Mouse (Mus musculus): Measurements from ENCODE around the gene Hpse.

The Hpse gene

DNA sequence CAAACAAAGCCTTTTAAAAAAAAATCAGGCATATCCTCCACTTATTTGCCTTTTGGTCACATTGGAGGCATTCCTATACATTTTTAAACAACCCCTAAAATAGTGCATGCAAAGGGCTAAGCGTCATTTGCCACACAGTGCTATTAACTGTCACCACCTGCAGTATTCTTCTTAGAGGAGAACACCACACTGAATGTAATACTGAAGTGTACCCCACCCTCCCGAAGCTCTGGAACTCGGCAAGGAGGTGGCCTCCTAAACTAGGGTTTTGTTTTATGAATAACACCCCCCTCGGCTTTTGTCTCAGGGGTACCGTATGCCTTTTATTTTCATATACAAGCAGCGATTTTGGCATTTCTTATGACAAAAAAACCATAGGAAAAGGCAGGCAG is 39.0 kb downstream of the Hpse start:
- DNase-seq = no peak

DNA sequence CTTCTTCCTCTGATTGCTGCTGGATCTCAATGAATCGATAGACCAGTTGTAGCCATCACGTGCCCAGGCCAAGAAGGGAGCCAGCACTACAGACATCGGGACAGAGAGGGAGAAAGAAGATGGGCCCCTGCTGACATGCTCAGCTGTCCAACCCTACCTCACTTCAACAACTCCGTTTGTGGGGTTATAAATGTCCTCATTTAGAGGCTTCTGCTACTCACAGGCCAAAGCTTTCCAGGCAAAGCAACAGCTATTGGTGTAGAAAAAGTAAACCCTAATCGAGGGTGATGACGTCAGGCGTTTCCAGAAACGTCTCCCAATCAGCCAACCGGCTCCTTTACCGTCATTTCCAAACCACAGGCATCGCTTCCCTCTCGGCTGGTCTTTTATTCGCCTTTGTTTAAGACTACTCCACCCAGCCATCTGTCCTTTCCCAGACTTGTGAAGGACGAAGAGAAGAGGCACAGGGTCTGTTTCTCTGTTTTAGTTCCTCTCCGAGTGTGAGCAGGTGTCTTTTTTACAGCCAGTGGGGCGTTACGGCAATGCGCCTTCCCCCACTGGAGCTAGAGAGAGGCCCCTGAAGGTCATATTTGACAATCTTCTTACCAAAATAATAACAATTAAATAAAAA is 39.5 kb downstream of the Hpse start:
- DNase-seq = no peak

DNA sequence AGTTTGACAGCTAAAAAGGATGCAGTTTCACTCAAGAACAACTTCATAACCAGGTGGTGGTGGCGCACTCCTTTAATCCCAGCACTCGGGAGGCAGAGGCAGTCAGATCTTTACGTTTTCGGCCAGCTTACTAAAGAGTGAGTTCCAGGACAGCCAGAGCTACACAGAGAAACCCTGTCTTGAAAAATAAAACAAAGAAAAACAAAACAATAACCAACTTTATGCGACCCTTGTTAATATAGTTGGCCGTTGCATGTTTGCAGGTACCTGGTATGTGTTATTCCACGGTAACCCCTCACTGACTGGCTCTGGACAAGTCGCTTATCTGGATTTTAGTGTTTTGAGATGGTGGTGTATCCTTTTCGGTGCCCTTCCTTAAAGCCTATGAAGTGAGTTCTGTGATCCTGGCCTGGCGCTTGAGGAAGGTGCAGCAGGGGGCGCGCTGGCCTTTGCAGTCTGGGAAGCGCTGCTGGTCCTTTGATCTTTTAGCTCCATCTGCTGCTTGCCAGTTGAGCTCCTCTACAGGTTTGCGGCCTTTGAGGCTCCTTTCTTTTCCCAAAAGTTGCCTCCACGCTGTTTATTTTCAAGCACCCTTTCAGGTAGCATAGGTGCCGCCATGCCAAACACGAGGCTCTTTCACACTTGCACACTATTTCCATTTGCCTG is 44.7 kb downstream of the Hpse start, which contains the start of gene Coq2:
Coq2 (minus strand) TSS at position 430 of the 666 bp plus-strand sequence.
- DNase-seq = peak; percentile 74

DNA sequence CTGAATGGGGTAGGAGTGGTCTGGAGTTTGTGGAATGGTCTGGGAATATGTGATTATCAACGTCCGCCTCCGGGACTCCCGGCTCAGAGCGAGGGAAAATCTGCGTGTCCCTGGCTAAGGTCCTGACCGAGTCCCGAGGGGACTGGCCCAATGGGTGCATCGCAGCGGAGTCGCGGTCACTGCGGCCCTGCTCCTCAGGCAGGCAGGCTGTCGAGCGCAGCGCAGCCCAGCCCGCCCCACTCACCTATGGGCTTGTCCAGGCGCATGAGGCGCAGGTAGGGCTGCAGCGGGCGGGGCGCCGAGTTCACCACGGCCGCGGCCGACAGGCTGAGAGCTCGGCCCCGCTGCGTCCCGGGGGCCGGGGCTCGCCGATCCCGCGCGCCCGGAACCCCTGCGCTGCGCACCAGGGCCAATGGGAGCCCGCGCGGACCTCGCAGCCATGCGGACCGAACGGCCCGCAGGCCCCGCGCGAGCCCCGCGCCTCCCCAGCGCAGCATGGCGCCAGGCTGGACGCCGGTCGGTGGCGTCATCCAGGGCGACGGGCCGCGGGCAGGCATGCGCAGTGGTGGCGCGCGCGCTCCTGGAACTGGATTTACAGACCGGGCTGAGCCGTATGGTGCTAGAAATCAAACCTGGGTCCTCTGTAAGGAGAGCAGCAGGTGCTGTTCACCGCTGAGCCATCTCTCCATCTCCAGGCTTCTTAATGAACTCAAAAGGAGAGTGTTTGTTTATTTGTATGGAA is 45.6 kb downstream of the Hpse start:
- peak; percentile 89 for DNase-seq

DNA sequence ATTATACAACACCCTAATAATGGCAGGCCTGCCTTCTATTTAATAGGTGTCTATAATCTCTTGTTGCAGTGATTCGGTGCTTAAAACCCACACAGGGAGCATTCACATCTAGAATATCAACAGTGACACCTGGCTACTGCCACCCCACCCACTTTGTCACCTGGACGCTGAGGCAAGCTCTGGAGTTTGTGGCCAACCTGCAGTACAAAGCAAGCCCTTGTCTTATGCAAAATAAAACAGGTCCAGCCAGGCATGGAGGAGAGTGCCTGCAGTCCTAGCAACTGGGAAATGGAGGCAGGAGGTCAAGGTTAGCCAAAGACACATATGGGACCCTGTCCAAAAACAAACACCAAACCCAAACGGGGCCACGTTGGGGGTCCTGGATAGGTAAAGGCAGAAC is 47.1 kb downstream of the Hpse start:
- DNase-seq = no peak

DNA sequence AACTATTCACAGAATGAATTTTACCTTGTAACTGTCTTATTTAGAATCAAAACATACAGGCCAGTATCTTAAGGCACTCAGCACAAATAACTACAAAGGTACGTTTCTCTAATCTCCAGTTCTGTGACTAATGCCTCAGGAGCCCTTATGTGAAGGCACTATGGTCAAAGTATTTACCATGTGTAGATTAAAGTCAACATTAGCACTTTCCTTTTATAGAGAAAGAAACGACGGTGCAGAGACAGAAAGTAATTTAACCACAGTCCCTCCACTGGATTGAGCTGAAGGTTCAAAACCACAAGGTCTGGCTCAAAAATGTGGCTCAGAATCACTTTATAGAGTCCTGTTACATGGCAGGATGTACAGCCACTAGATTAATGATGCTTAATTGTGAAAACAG is 47.6 kb downstream of the Hpse start:
- no peak for DNase-seq

DNA sequence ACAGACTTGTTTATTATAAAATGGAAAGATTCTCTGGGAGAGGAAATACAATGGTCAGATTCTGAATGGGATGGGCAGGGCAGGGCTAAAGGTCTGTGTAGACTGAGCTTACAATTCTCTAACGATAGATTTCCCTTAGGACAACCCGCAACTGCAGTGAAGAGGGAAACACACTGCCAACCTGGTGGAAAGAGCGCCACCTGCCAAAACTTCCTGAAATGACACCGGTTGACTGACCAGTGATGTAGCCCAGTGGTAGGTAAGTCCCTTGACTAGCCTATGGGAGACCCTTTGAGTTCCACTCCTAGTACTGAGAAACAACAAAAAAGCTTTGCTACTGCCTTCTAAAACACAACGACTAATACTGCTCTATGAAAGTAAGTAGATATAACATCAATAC is 48.1 kb downstream of the Hpse start:
- peak; percentile 46 for DNase-seq

DNA sequence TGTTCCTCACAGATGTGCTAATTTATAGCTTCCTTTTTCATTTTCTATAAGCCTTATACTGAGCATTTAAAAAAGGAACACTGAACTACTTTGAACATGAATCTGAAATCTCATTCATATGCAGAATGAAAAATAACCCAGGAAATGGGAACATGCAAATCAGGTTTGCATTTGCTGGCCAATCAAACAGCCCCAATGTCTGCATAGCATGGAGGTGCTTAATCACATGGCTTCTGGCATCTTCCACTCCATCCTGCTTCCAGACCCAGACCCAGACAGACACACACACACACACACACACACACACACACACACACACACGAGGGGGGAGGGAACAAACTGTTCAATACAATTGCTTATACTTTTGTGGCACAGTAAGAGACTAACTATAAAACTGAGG is 52.6 kb downstream of the Hpse start:
- no peak for DNase-seq

DNA sequence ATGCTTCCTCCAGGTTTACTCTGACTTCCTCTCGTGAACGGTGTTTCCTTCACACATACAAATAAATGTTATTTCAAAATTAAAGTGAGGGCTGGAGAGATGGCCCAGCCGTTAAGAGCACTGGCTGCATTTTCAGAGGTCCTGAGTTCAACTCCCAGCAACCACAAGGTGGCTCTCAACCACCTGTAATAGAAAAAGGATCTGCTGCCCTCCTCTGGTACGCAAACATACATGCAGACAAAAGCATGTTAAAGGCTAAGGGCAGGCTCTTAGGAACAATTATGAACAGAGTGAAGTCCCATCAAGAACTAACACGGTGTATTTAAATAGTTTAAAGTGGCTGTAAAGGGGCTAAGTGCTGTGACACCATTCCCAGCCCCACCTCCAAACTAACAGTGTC is 55.7 kb downstream of the Hpse start:
- DNase-seq = no peak

DNA sequence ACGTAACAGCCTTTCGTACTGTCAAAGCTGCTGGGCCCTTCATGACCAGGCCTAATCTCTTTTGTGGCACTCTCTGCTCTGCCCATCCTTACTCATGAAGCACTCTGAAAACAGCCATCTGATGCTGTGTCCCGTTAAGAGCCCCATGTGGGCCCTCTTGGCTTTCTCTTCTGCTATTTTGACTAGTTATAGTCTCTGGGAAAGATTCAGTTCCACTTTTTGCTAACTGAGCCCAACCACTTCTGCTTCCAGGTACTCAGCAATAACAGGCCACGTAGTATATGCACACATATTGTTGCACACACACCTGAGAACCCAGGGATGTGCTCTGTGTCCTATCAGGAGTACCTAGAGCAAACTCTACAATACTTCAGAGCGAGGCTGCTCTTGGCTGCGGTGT is 56.5 kb downstream of the Hpse start:
- no peak for DNase-seq

DNA sequence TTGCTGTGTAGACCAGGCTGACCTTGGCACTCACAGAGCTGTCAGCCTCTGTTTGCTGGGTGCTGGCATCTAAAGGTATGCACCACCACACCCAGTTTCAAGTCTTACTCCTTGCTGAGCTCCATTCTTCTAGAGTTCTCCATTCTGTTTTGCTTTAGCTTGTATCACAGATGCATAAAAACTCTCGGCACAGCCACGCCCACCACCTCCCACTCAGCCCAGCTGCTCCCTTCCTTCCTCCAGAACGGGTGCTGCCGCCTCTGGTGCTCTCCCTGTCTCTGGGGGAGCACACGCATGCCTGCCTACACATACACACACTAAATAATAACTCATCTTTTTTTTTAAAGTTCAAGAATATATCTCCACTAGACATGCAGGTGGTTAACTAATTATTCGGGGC is 61.1 kb downstream of the Hpse start:
- DNase-seq = no peak

DNA sequence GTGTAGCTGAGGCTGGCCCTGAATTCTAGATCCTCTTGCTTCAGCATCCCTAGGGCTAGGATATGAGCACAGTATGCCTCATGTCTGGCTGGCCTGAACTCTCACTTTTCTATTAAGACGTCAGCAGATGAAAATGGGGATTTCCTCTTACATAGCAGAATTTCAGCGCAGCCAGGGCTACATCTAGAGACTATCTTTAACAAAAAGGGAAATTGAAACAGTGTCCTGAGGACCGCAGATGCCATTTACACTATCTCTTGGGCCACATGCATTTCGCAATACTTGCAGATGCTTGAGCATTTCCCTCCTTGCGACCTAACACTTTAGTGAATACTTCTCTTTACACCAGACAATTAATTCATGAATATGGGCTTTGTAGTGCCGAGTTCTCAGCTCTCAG is 63.2 kb downstream of the Hpse start:
- DNase-seq = no peak

DNA sequence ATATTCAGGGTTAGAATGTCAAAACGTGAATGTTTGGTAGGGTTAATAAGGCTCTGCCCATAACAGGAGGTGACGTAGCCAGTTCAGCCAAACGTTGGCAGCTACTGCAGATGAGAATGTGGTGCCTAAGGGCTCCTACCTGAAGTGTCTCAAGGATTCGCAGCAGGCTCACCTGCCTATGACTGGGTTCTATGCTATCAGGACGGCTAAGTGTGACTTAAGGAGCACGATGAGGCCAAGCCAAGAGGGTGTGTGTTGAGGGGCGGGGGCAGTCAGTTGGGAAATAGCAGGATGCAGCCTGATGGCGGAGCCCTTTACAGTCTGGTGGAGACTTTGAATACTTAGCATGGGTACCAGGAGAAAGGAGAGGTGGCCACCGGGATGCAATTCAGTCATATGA is 67.2 kb downstream of the Hpse start:
- no peak for DNase-seq

DNA sequence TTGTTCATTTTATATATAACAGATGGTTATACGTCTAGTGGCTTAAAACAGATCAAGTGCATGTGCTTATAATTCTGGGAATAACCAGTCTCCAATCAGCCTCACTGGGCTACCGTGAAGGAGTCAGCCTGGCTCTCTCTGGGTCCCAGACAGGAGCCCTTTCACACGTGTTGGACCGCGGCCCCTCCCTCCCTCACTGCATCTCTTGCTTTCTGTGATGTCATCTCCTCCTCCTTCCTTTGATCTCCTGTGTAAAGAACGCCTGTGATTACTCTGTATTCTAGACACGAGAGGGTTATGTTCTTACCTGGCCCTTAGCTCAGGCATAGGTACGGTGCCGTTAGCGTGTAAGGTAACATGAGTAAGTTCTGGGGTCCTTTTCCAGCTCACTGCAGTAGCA is 68.0 kb downstream of the Hpse start:
- DNase-seq = no peak

DNA sequence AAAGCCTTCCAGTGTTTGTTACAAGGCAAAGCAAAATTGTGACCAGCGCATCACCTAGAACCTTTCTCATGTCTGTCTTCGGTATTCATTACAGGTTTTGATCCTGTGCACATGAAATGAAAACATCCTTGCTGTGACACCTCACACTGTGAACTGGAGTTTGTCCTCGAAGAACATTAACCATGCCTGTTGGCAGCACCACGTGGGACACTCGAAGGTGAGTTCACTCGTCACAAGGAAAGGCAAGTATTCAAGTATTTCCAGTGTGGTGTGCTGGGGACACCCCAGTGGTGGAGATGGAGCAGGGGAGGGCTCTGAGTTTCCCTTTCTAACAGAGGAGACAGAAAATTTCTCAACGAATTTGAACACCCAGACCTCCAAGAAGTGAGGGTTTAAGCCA is 68.5 kb downstream of the Hpse start:
- DNase-seq = no peak

DNA sequence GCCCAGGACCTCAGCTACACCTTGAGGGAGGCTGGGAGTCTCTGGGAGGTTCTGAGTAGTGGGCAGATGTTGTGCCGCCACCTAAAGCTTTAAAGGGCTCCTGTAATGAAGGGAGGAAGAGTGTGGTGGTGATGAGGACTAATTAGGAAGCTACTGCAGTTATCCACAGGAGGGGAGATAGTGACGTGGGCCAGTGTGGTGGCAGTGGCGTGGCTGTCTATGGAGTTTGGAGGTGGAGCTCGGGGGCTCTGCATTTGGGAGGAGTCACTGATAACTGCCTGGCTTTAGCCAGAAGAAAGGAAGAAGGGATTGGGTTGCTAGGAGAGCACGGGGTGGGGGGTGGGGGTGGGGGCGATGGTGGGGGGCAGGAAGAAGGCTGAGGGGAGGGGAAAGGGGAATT is 71.0 kb downstream of the Hpse start:
- DNase-seq = no peak

DNA sequence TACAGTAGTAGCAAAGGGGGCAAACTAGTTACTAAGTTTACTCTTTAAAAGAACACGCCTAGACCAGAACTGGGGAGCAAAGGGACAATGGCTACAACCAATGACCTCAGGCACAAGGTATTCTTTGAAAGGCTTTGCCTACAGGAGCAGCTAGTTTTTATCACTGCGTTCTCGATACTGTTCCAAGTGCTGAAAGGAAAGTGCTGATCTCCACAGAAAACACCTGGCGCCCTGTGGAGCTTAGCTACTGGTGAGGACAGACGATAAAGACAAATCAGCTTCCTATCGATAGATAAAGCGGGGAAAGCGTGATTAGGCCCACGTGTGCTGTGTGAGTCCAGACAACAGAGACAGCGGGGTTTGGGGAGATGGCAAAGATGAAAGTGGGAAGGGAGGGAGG is 71.5 kb downstream of the Hpse start:
- DNase-seq = no peak

DNA sequence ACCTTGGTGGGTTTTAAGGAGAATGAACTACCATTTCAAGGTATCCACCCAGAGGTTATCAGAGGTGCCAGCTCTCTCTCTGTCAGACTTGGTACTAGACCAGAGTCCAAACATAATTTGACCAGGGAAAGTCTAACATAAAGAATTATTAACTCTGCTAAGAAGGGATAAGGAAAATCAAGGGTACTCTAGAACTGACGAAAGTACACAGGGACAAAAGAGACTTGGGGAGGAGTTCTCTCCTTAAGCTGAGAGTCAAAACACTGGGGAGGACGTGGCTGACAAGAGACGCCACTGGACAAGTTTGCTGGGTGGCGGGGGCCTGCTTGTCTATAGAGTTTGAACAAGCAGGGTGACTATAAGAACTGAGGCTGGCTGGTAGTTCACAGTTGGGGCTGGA is 73.0 kb downstream of the Hpse start:
- no peak for DNase-seq

DNA sequence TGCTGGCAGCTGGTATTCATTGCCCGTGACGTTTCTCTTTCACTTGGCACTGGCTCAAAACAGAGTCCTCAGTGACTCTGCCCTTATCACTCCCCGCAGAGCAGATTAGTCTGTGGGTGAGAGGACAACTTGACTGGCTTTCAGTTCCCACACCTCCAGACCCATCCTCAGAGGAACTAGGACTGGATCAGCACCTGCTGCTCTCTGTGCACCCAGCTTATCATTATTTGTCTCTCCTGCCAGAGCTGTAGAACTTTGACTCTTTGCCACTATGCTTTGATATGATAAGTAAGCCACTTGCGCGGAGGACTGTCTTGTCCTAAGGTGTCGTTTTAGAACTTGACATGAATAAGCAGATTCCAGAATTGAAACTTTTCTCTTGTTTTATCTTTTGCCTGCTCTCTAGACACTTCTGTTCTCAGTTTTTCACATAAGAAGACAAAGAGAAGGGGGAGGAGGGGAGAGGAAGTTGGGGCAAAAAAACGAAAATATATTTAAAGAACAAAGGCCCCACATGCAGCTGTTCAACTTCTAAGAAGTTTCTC is 75.5 kb downstream of the Hpse start:
- no peak for DNase-seq

DNA sequence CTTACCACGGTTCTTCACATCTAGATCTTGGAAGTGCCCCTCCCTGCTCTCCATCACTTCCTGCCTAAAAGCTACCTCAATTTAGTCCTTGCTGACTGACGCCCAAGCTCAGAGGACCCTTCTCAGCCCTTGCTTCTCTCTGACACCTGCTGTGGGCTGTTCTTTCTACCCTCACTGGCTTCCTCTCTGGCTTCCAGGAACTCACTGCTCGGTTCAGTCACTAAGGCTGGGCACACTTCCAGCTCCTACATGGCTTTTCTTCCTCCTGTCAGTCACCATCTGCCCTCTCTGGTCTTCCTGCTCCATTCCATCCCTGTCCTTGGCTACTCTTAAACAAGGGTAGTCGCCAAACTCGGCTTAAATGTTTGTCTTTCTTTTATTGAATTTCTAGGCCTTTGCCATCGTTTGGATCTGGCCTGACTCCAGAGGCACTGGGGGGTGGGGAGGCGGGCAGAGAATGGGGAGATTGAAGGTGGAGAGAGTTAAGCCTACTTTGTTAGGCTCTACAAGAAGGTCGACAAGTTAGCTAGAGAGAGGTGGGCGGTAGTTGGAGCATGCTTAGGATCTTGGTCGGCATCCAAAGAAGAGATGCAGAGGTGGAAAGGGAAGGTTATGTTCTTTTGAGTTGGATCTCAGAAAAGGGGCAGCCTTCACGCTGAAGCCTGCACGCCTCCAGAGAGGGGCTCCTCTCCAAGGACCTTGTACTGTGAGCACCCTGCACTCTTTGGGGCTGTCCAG is 76.1 kb downstream of the Hpse start:
- DNase-seq = no peak

DNA sequence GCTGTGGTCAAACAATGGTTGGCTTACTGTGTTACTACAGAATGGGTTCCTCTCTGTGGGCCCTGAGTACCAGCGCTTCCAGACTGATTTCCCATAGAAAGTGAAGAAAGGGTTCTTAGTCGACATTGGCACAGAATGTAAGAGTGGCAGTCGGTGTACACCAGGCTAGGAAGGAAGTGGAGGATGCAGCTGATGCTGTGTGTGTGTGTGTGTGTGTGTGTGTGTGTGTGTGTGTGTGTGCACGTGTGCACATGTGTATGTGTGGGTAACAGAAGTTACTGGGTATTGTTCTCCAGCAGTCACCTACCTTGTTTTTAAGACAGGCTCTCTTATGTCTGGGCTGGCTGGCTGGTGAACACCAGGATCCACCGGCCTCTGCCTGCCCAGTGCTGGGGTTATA is 77.2 kb downstream of the Hpse start:
- no peak for DNase-seq

DNA sequence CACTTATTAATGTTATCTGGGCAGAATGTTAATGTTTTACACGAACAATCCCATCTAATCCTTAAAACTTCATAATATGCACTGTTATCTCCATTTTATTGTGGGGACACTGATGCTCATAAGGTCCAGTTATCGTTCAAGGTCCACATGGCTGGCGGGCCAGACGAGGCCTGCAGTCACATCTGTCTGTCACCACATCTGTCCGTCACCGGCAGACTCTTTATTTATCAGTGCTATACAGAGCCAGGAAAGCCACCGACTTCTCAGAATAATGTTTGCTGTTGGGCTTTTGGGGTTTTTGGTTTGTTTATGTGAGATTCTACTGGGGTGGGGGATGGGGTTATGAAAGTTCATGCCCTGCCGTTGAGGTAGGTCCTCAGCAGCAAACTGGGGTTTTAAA is 81.0 kb downstream of the Hpse start:
- DNase-seq = no peak

DNA sequence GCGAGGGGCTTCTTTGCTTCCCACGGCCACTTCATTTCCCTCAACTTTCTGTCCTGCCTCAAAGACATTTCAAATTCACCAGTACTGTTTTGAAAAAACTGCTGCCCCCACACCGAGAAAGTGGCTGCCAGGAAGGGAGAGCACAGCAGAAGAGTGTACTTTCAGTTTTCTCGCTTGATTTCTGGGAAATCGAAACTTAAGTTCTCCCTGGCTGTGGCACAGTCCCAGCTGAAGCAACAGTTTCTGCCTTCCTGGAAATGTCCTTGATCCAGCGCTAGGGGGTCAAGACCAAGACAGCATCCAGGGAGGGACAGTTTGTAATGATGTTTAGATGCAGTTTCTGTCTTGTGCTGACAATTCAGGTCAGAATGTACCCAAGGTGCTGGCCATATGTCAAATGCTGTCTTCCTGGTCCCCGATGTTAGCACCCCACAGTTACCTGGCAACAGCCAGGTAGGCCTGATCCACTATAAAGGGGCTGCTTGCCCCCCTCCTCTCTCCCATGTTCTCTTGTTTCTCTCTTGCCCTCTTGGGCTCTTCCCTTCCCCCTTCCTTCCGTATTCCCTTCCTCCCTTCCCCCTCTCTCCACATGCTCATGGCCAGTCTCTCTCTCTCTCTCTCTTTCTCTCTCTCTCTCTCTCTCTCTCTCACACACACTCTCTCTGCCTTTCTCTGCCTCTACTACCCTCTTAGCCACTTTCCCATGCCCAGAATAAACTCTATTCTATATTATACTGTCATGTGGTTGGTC is 82.5 kb downstream of the Hpse start:
- no peak for DNase-seq
